Mouse (Mus musculus): ENCODE measurements around the gene 1700012P22Rik. TPM values are rescaled to one million over a fixed set of nuclear protein-coding genes. Genes with fewer than 3 reads are reported as not detected.
A peak's percentile ranks its signal among the peaks of the same experiment; 100 is the strongest.

1700012P22Rik gene
- total and polyA plus RNA-seq, 2 experiments: not detected

- H3K4me1 ChIP-seq (ENCODE audit: control insufficient read depth, insufficient read depth, low read length): no peaks in the 10 kb centered on the region
- no peak overlapping the region for H3K9ac ChIP-seq (ENCODE audit: low read depth, low read length)
- H3K79me2 ChIP-seq (ENCODE audit: control insufficient read depth, insufficient read depth, low read length): no peaks in the 10 kb centered on the region
- H3K27me3 ChIP-seq (ENCODE audit: control insufficient read depth, insufficient read depth, low read length): no peaks in the 10 kb centered on the region
- no peak for DNase-seq (ENCODE audit: extremely low read depth, low read depth, low spot score)
- TF ChIP-seq CTCF (IDR thresholded peaks at IDR 0.05; ENCODE audit: low read depth, low read length) (no peak), POLR2A (IDR thresholded peaks at IDR 0.05; ENCODE audit: extremely low read depth, insufficient read depth, low read length) (no peak)
- no peak overlapping the region for H3K27ac ChIP-seq (replicated peaks; ENCODE audit: insufficient read depth, low read depth, low read length)
- H3K4me3 ChIP-seq (ENCODE audit: insufficient read depth, low read depth, low read length): no peak overlapping the region
- no peaks in the 10 kb centered on the region for H3K36me3 ChIP-seq (ENCODE audit: control insufficient read depth, insufficient read depth, low read length)
- 78% methylated on average over 1 of the region's 1 CpGs for WGBS
Measured at GRCm38 (mm10) chr4:144441582-144441981, 3.0 kb upstream of the 1700012P22Rik start.

GRCm38 (mm10) chr4:144441095-144441494 lies 2.5 kb upstream of the 1700012P22Rik start:
- Histone ChIP-seq H3K36me3 (ENCODE audit: control insufficient read depth, insufficient read depth, low read length) (no peaks in the 10 kb centered on the region), H3K79me2 (ENCODE audit: control insufficient read depth, insufficient read depth, low read length) (no peaks in the 10 kb centered on the region), H3K4me3 (ENCODE audit: insufficient read depth, low read depth, low read length) (no peak overlapping the region), H3K27me3 (ENCODE audit: control insufficient read depth, insufficient read depth, low read length) (no peaks in the 10 kb centered on the region), H3K27ac (replicated peaks; ENCODE audit: insufficient read depth, low read depth, low read length) (no peak overlapping the region), H3K4me1 (ENCODE audit: control insufficient read depth, insufficient read depth, low read length) (no peaks in the 10 kb centered on the region), H3K9ac (ENCODE audit: low read depth, low read length) (no peak overlapping the region)
- DNase-seq (ENCODE audit: extremely low read depth, low read depth, low spot score): no peak
- 87% methylated on average over 4 of the region's 4 CpGs for WGBS
- TF ChIP-seq POLR2A (IDR thresholded peaks at IDR 0.05; ENCODE audit: extremely low read depth, insufficient read depth, low read length) (no peak), CTCF (IDR thresholded peaks at IDR 0.05; ENCODE audit: low read depth, low read length) (no peak)

GRCm38 (mm10) chr4:144433216-144433615 lies 5.4 kb downstream of the 1700012P22Rik start:
- Histone ChIP-seq H3K27ac (replicated peaks; ENCODE audit: insufficient read depth, low read depth, low read length) (no peak overlapping the region), H3K36me3 (ENCODE audit: control insufficient read depth, insufficient read depth, low read length) (no peaks in the 10 kb centered on the region), H3K4me1 (ENCODE audit: control insufficient read depth, insufficient read depth, low read length) (no peaks in the 10 kb centered on the region), H3K4me3 (ENCODE audit: insufficient read depth, low read depth, low read length) (no peak overlapping the region), H3K79me2 (ENCODE audit: control insufficient read depth, insufficient read depth, low read length) (no peaks in the 10 kb centered on the region), H3K9ac (ENCODE audit: low read depth, low read length) (no peak overlapping the region), H3K27me3 (ENCODE audit: control insufficient read depth, insufficient read depth, low read length) (no peaks in the 10 kb centered on the region)
- no peak for TF ChIP-seq POLR2A (IDR thresholded peaks at IDR 0.05; ENCODE audit: extremely low read depth, insufficient read depth, low read length)
- TF ChIP-seq CTCF (IDR thresholded peaks at IDR 0.05; ENCODE audit: low read depth, low read length): no peak
- no peak for DNase-seq (ENCODE audit: extremely low read depth, low read depth, low spot score)
- 78% methylated on average over 5 of the region's 5 CpGs for WGBS

GRCm38 (mm10) chr4:144430723-144431122 lies 7.8 kb downstream of the 1700012P22Rik start:
- Histone ChIP-seq H3K27ac (replicated peaks; ENCODE audit: insufficient read depth, low read depth, low read length) (no peak overlapping the region), H3K27me3 (ENCODE audit: control insufficient read depth, insufficient read depth, low read length) (no peaks in the 10 kb centered on the region), H3K9ac (ENCODE audit: low read depth, low read length) (no peak overlapping the region), H3K4me1 (ENCODE audit: control insufficient read depth, insufficient read depth, low read length) (no peaks in the 10 kb centered on the region), H3K79me2 (ENCODE audit: control insufficient read depth, insufficient read depth, low read length) (no peaks in the 10 kb centered on the region), H3K36me3 (ENCODE audit: control insufficient read depth, insufficient read depth, low read length) (no peaks in the 10 kb centered on the region), H3K4me3 (ENCODE audit: insufficient read depth, low read depth, low read length) (no peak overlapping the region)
- no peak for DNase-seq (ENCODE audit: extremely low read depth, low read depth, low spot score)
- TF ChIP-seq POLR2A (IDR thresholded peaks at IDR 0.05; ENCODE audit: extremely low read depth, insufficient read depth, low read length): no peak
- no peak for TF ChIP-seq CTCF (IDR thresholded peaks at IDR 0.05; ENCODE audit: low read depth, low read length)
- WGBS: 66% methylated on average over 2 of the region's 2 CpGs

GRCm38 (mm10) chr4:144428868-144429267 lies 9.7 kb downstream of the 1700012P22Rik start:
- no peaks in the 10 kb centered on the region for H3K79me2 ChIP-seq (ENCODE audit: control insufficient read depth, insufficient read depth, low read length)
- TF ChIP-seq POLR2A (IDR thresholded peaks at IDR 0.05; ENCODE audit: extremely low read depth, insufficient read depth, low read length): no peak
- TF ChIP-seq CTCF (IDR thresholded peaks at IDR 0.05; ENCODE audit: low read depth, low read length): no peak
- H3K27me3 ChIP-seq (ENCODE audit: control insufficient read depth, insufficient read depth, low read length): no peaks in the 10 kb centered on the region
- H3K9ac ChIP-seq (ENCODE audit: low read depth, low read length): no peak overlapping the region
- no peaks in the 10 kb centered on the region for H3K4me1 ChIP-seq (ENCODE audit: control insufficient read depth, insufficient read depth, low read length)
- 15% methylated on average over 3 of the region's 3 CpGs for WGBS
- H3K36me3 ChIP-seq (ENCODE audit: control insufficient read depth, insufficient read depth, low read length): no peaks in the 10 kb centered on the region
- H3K27ac ChIP-seq (replicated peaks; ENCODE audit: insufficient read depth, low read depth, low read length): no peak overlapping the region
- H3K4me3 ChIP-seq (ENCODE audit: insufficient read depth, low read depth, low read length): no peak overlapping the region
- DNase-seq (ENCODE audit: extremely low read depth, low read depth, low spot score): peak; percentile 4

- WGBS: 71% methylated on average over 5 of the region's 5 CpGs
- Histone ChIP-seq H3K4me1 (ENCODE audit: control insufficient read depth, insufficient read depth, low read length) (no peaks in the 10 kb centered on the region), H3K36me3 (ENCODE audit: control insufficient read depth, insufficient read depth, low read length) (no peaks in the 10 kb centered on the region), H3K79me2 (ENCODE audit: control insufficient read depth, insufficient read depth, low read length) (no peaks in the 10 kb centered on the region), H3K27me3 (ENCODE audit: control insufficient read depth, insufficient read depth, low read length) (no peaks in the 10 kb centered on the region), H3K4me3 (ENCODE audit: insufficient read depth, low read depth, low read length) (no peak overlapping the region), H3K27ac (replicated peaks; ENCODE audit: insufficient read depth, low read depth, low read length) (no peak overlapping the region), H3K9ac (ENCODE audit: low read depth, low read length) (no peak overlapping the region)
- TF ChIP-seq CTCF (IDR thresholded peaks at IDR 0.05; ENCODE audit: low read depth, low read length): no peak
- no peak for TF ChIP-seq POLR2A (IDR thresholded peaks at IDR 0.05; ENCODE audit: extremely low read depth, insufficient read depth, low read length)
- no peak for DNase-seq (ENCODE audit: extremely low read depth, low read depth, low spot score)
Measured at GRCm38 (mm10) chr4:144424590-144424989, 14.0 kb downstream of the 1700012P22Rik start.
